Mouse (Mus musculus) hindbrain, embryonic 15.5 days (tissue): ENCODE results near the gene Tuba1a. TPM values are rescaled to one million over a fixed set of nuclear protein-coding genes. Genes with fewer than 3 reads are reported as not detected.
"Not testable (repeated sequence)": the region's sequence is repeated elsewhere in the genome, so short reads cannot be mapped to it uniquely, and the experiment has no call there.

ENCODE experiments used
- ATAC-seq: fragments of 200-750 bp; cut with Nextera tagmentation; 2 replicates; pipeline ENCODE4 v1.8.0; 2017; ENCODE audit warnings: low read depth, moderate number of reproducible peaks, moderate TSS enrichment; ENCODE audit not compliant: low FRiP score
- H3K27ac ChIP-seq: fragments of 300-500 bp; sonication (generic); replicated peaks from 2 replicates; pipeline ENCODE4 v1.5.1; 2015; ENCODE audit warnings: mild to moderate bottlenecking, inconsistent platforms
- H3K27me3 ChIP-seq: fragments of 300-500 bp; sonication (generic); 2 replicates; pipeline ENCODE4 v1.6.1; 2015; ENCODE audit warnings: control low read depth, inconsistent platforms
- H3K36me3 ChIP-seq: fragments of 300-500 bp; sonication (generic); 2 replicates; pipeline ENCODE4 v1.6.1; 2015; ENCODE audit warnings: control low read depth, inconsistent platforms
- H3K4me1 ChIP-seq: fragments of 300-500 bp; sonication (generic); replicated peaks from 2 replicates; pipeline ENCODE4 v1.6.1; 2015; ENCODE audit warnings: control low read depth, inconsistent platforms
- H3K4me2 ChIP-seq: fragments of 300-500 bp; sonication (generic); 2 replicates; pipeline ENCODE4 v1.6.1; 2015; ENCODE audit warnings: moderate library complexity, mild to moderate bottlenecking, inconsistent platforms
- H3K4me3 ChIP-seq: fragments of 300-500 bp; sonication (generic); 2 replicates; pipeline ENCODE4 v1.5.1; 2015; ENCODE audit warnings: mild to moderate bottlenecking, inconsistent platforms
- H3K9ac ChIP-seq: fragments of 300-500 bp; sonication (generic); 2 replicates; pipeline ENCODE4 v1.6.1; 2015; ENCODE audit warnings: inconsistent platforms
- H3K9me3 ChIP-seq: fragments of 300-500 bp; sonication (generic); 2 replicates; pipeline ENCODE4 v1.6.1; 2016; ENCODE audit warnings: control low read depth, inconsistent platforms
- WGBS: fragments of 180-500 bp; shearing (Covaris S2); methylation state at CpG from one replicate; pipeline ENCODE4 v1.1.7; 2015; 5-methylcytosine and 5-hydroxymethylcytosine counted together
- polyA plus RNA-seq: library from polyadenylated mRNA; unstranded; fragments of >200 nt; fragmentation: Nextera tagmentation; extraction: Ambion mirVana; gene quantifications from 2 replicates; pipeline ENCODE4 v1.2.1, GENCODE M21; 2015

The Tuba1a gene
- polyA plus RNA-seq, 1 experiment from 2014 or later, result 15,534 TPM

- H3K4me2 ChIP-seq, result peak overlapping the region; percentile 59
- no peaks in the 10 kb centered on the region for H3K9me3 ChIP-seq
- ATAC-seq, result peak; percentile 77
- H3K36me3 ChIP-seq, result no peaks in the 10 kb centered on the region
- H3K4me1 ChIP-seq, result peaks cover 60% of the 10 kb centered on the region
- H3K27me3 ChIP-seq, result no peaks in the 10 kb centered on the region
- peak overlapping the region; percentile 99 for H3K27ac ChIP-seq
- no peak overlapping the region for H3K4me3 ChIP-seq
- WGBS, result 5% methylated on average over 12 of the region's 12 CpGs
- peak overlapping the region; percentile 23; the same call in 1 of the 2 replicates for H3K9ac ChIP-seq
Measured at GRCm38 (mm10) chr15:98968701-98969371, 15.3 kb upstream of the Tuba1a start.

DNA sequence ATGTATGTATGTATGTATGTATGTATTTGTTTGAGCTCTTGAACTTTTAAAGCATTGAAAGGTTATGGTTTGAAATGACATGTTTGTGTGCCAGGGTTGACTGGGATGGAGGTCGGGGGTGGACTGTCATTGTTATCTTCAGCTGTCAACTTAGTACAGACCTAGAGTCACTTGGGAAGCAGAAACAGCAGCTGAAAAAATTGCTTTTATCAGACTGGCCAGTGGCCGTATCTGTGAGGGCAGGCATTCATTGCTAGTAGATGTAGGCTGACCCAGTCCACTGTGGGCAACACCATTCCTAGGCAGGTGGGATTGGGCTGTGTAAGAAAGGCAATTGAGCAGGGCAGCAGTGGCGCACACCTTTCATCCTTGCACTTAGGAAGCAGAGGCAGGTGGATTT, 6.0 kb upstream of the Tuba1a start:
- Histone ChIP-seq H3K9me3 (no peaks in the 10 kb centered on the region), H3K27ac (no peak overlapping the region), H3K9ac (no peak overlapping the region), H3K4me2 (no peak overlapping the region), H3K4me3 (no peak overlapping the region), H3K4me1 (peaks cover 10% of the 10 kb centered on the region), H3K36me3 (no peaks in the 10 kb centered on the region), H3K27me3 (no peaks in the 10 kb centered on the region)
- no peak for ATAC-seq
- WGBS, result 84% methylated on average over 3 of the region's 3 CpGs

DNA sequence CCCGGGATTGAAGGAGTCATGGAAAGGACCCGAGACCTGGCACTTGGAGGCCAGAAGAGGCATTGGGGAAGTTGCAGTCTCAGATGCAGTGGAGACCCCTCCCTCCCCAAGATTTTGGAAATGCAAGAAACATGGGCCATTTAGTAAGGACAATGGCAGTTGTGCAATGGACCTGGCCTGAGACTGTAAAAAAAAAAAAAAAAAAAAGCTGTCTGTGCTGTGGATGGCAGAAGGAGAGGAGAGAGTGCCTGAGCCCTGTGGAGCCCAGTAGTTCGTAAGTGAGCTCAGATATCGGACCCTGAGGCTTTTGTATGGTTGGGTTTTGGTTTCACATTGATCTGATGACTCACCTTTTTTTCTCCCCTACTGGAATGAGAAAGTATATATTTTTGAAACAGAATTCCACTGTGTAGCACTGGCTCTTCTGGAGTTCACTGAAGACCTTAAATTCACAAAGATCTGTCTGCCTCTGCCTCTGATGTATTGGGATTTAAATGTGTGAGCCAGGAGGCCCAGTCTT, 5.5 kb upstream of the Tuba1a start:
- H3K9me3 ChIP-seq, result no peaks in the 10 kb centered on the region
- WGBS, result 95% methylated on average over 4 of the region's 4 CpGs
- no peak overlapping the region for H3K9ac ChIP-seq
- H3K4me1 ChIP-seq, result peaks cover 10% of the 10 kb centered on the region
- no peaks in the 10 kb centered on the region for H3K36me3 ChIP-seq
- H3K27ac ChIP-seq, result no peak overlapping the region
- H3K27me3 ChIP-seq, result no peaks in the 10 kb centered on the region
- H3K4me3 ChIP-seq, result no peak overlapping the region
- no peak for ATAC-seq
- H3K4me2 ChIP-seq, result no peak overlapping the region

- no peak overlapping the region for H3K4me2 ChIP-seq
- no peaks in the 10 kb centered on the region for H3K36me3 ChIP-seq
- H3K9ac ChIP-seq, result no peak overlapping the region
- H3K4me1 ChIP-seq, result peaks cover 10% of the 10 kb centered on the region
- no peak for ATAC-seq
- no peak overlapping the region for H3K27ac ChIP-seq
- no peak overlapping the region for H3K4me3 ChIP-seq
- no peaks in the 10 kb centered on the region for H3K27me3 ChIP-seq
- H3K9me3 ChIP-seq, result no peaks in the 10 kb centered on the region
- WGBS, result 87% methylated on average over 5 of the region's 5 CpGs
Measured at GRCm38 (mm10) chr15:98957475-98957874, 4.0 kb upstream of the Tuba1a start.

DNA sequence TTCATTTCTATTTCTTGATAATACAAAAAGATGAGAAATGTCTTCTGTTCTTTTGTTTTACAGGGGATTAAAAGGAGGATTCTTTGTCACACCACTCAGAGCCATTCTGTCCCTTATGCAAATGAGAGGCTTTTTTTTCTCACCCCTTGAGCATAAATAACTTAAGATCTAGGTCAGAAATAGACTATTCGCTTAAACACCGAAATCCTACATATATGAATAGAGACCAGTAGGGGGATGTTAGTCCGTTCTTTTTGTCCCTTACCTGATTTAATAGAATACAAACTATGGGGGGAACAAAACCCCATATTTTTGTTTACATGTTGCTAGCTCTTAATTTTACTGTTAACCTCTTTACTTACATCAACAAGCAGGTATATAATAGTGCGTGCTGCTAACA, 2.5 kb upstream of the Tuba1a start:
- peak overlapping the region; percentile 79 for H3K4me3 ChIP-seq
- no peaks in the 10 kb centered on the region for H3K36me3 ChIP-seq
- H3K9ac ChIP-seq, result peak overlapping the region; percentile 66; the same call in 1 of the 2 replicates
- peak overlapping the region; percentile 99 for H3K27ac ChIP-seq
- H3K27me3 ChIP-seq, result no peaks in the 10 kb centered on the region
- H3K4me1 ChIP-seq, result peaks cover 10% of the 10 kb centered on the region
- ATAC-seq, result no peak
- no peaks in the 10 kb centered on the region for H3K9me3 ChIP-seq
- WGBS, result 40% methylated on average over 4 of the region's 4 CpGs
- H3K4me2 ChIP-seq, result peak overlapping the region; percentile 79

- 28% methylated on average over 4 of the region's 4 CpGs for WGBS
Measured at GRCm38 (mm10) chr15:98955324-98955723, 1.8 kb upstream of the Tuba1a start.

DNA sequence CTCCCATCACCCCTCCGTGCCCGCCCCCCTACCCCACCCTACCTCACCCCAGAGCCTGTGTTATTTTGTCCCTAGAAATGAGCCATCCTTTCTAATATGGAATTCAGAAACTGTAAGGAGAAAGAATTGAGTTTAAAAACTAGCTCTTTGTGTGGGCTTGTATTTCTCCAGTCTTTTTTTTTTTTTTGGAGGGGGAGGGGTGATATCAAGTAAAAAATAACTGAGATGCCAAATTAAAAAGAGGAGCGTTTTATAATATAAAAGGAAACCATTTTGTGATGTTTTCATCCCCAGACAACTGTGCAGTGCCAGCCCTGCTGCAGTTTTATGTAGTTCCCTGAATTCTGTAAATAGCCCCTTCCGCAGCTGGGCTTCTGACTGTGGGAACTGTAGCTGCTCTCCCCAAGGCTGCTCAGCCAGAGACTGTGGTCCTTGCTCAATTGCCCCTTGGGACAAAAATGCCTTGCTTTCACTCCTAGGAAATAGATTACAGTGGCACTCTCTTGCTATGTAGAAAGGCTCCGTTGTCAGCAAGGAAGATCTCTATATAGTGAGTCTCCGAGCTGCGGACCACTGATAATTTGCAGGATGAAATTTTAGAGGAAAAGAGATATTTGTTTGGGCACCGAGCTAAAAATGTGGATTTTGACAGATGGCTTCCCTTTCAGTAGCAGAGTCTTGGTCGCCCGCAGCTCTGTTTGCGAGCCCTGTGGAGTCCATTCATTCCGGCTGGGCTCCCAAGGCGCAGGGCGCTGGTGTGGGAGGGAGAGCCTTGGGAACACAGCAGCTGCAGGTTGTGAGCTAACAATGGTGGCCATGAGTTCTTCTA, 1.1 kb upstream of the Tuba1a start:
- Histone ChIP-seq H3K9me3 (no peaks in the 10 kb centered on the region), H3K36me3 (peaks cover 2% of the 10 kb centered on the region; the same call in 1 of the 2 replicates), H3K4me3 (peak overlapping the region; percentile 79), H3K4me1 (peaks cover 11% of the 10 kb centered on the region), H3K27me3 (no peaks in the 10 kb centered on the region), H3K9ac (peak overlapping the region; percentile 66), H3K4me2 (peak overlapping the region; percentile 79), H3K27ac (peak overlapping the region; percentile 99)
- 4% methylated on average over 14 of the region's 14 CpGs for WGBS
- peak; percentile 1; the same call in 1 of the 2 replicates for ATAC-seq

More at GRCm38 (mm10) chr15:98955324-98955723, 1.8 kb upstream of the Tuba1a start:
- Histone ChIP-seq H3K27me3 (no peaks in the 10 kb centered on the region), H3K4me2 (peak overlapping the region; percentile 79), H3K36me3 (no peaks in the 10 kb centered on the region), H3K9me3 (no peaks in the 10 kb centered on the region), H3K4me1 (peaks cover 10% of the 10 kb centered on the region), H3K4me3 (peak overlapping the region; percentile 79), H3K27ac (peak overlapping the region; percentile 99), H3K9ac (peak overlapping the region; percentile 66)
- ATAC-seq, result no peak

DNA sequence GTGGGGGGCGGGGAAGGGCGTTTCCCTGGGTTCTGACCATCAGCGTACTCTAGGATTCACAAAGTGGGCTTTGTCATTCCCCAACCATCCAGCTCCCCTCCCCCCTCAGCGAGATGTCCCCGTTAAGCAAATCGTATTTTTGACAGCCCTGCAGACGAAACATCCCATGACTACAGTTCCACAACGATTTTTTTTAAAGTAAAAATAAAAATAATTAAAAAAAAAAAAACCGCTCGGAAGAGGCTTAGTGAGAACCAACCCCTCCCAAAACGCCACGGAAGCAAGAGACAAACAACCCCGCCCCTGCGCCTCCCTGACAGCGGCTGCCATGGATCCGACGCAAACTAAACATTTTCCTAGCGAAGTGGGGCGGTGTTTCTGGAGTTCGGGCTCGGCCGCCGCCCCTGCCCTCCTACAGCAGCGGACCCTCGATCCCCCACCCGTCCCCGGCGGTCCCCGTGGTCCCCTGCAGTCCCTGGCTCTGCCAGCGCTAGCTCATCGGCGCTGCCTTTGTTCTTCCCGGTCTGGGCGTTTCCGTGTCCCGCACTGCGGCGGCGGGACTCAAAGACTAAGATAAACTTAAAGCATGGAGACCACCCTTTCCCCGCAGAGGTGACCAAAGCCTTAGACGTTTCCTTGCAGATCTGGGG, 627 bp downstream of the Tuba1a start:
- H3K9ac ChIP-seq, result peak overlapping the region; percentile 98
- peaks cover 28% of the 10 kb centered on the region for H3K4me1 ChIP-seq
- WGBS, result under 1% methylated on average over 41 of the region's 41 CpGs
- H3K27me3 ChIP-seq, result no peaks in the 10 kb centered on the region
- peak overlapping the region; percentile 57 for H3K4me2 ChIP-seq
- peaks cover 9% of the 10 kb centered on the region for H3K36me3 ChIP-seq
- peak overlapping the region; percentile 79 for H3K4me3 ChIP-seq
- no peaks in the 10 kb centered on the region for H3K9me3 ChIP-seq
- H3K27ac ChIP-seq, result peak overlapping the region; percentile 99
- ATAC-seq, result peak; percentile 35

DNA sequence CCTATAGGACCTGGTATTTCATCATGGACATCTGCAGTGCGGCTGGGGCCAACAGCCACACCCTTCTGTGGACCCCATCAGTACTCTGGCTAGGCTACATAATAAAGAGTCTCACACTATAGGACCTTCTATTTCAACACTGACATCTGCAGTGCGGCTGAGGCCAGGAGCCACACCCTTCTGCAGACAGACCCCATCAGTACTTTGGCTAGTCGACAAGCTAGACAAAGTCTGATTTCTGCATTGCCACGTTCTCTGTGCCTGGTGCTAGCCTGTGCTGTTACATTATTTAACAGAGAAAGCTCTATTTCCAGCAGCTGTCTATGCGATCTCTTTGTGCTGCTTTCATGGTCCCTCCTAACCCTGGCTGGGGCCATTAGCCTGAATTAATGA, 1.4 kb downstream of the Tuba1a start:
- peak overlapping the region; percentile 57 for H3K4me2 ChIP-seq
- H3K9ac ChIP-seq, result peak overlapping the region; percentile 98
- ATAC-seq, result 0 out of 2 replicates have a peak, but pooled peaks have one; percentile 6
- H3K4me1 ChIP-seq, result peaks cover 34% of the 10 kb centered on the region
- no peaks in the 10 kb centered on the region for H3K27me3 ChIP-seq
- WGBS, result 2% methylated on average over 5 of the region's 5 CpGs
- H3K4me3 ChIP-seq, result peak overlapping the region; percentile 79
- peaks cover 9% of the 10 kb centered on the region for H3K36me3 ChIP-seq
- no peaks in the 10 kb centered on the region for H3K9me3 ChIP-seq
- H3K27ac ChIP-seq, result peak overlapping the region; percentile 99

- ATAC-seq, result not testable (repeated sequence)
- WGBS, result 32% methylated on average over 11 of the region's 15 CpGs
Measured at GRCm38 (mm10) chr15:98951122-98952062, 2.1 kb downstream of the Tuba1a start.

DNA sequence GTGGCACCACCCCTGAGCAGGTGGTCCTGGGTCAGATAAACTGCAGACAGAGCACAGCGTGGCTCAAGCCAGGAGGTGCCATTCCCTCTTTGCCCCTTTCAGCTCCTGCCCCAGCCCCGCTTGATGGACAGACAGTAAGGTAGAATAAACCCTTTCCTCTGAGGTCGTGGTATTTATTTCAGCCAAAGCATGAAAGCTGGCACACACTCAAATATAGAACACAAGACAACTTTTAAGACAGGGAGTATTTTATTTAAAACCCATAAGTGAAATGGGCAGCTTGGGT, 4.0 kb downstream of the Tuba1a start:
- 14% methylated on average over 3 of the region's 3 CpGs for WGBS
- H3K4me3 ChIP-seq, result peak overlapping the region; percentile 41
- peak overlapping the region; percentile 54 for H3K9ac ChIP-seq
- H3K36me3 ChIP-seq, result peaks cover 9% of the 10 kb centered on the region
- peak overlapping the region; percentile 79 for H3K4me2 ChIP-seq
- H3K27ac ChIP-seq, result peak overlapping the region; percentile 72
- H3K9me3 ChIP-seq, result no peaks in the 10 kb centered on the region
- H3K27me3 ChIP-seq, result no peaks in the 10 kb centered on the region
- H3K4me1 ChIP-seq, result peaks cover 27% of the 10 kb centered on the region
- ATAC-seq, result no peak

More at GRCm38 (mm10) chr15:98951122-98952062, 2.1 kb downstream of the Tuba1a start:
- not testable (repeated sequence) for H3K27me3 ChIP-seq, H3K9me3 ChIP-seq, H3K36me3 ChIP-seq
- peak overlapping the region; percentile 98 for H3K9ac ChIP-seq
- H3K4me2 ChIP-seq, result peak overlapping the region; percentile 57
- H3K27ac ChIP-seq, result peak overlapping the region; percentile 99
- peak overlapping the region; percentile 79 for H3K4me3 ChIP-seq
- peaks cover 33% of the 10 kb centered on the region for H3K4me1 ChIP-seq
